Mouse (Mus musculus) liver, adult 2 months (tissue): Measurements from ENCODE around the gene Fbxo30. TPM values are rescaled to one million over a fixed set of nuclear protein-coding genes. Genes with fewer than 3 reads are reported as not detected.
A peak's percentile ranks its signal among the peaks of the same experiment; 100 is the strongest.

Experiments
- DNase-seq: peaks from one replicate; pipeline ENCODE4 v3.0.0-alpha.2; 2011; ENCODE audit warnings: low read depth, low spot score; ENCODE audit errors: extremely low read depth
- H3K27ac ChIP-seq: fragments of 200-500 bp; replicated peaks from 2 replicates; pipeline ENCODE4 v1.5.1; 2012; ENCODE audit warnings: low read depth, mild to moderate bottlenecking, control low read depth, inconsistent platforms, low read length; ENCODE audit not compliant: insufficient read depth
- H3K27me3 ChIP-seq: fragments of 200-500 bp; 2 replicates; pipeline ENCODE4 v1.6.1; 2012; ENCODE audit warnings: mild to moderate bottlenecking, moderate library complexity, low read length, inconsistent platforms; ENCODE audit not compliant: control insufficient read depth, insufficient read depth
- H3K36me3 ChIP-seq: fragments of 200-500 bp; 2 replicates; pipeline ENCODE4 v1.6.1; 2012; ENCODE audit warnings: low read length, inconsistent platforms; ENCODE audit not compliant: control insufficient read depth, insufficient read depth
- H3K4me1 ChIP-seq: fragments of 200-500 bp; 2 replicates; pipeline ENCODE4 v1.6.1; 2011; ENCODE audit warnings: low read length; ENCODE audit not compliant: control insufficient read depth, insufficient read depth
- H3K4me3 ChIP-seq: fragments of 200-500 bp; 2 replicates; pipeline ENCODE4 v1.5.1; 2011; ENCODE audit warnings: low read depth, mild to moderate bottlenecking, control low read depth, low read length, moderate library complexity; ENCODE audit not compliant: insufficient read depth
- H3K79me2 ChIP-seq: fragments of 200-500 bp; 2 replicates; pipeline ENCODE4 v1.6.1; 2012; ENCODE audit warnings: inconsistent platforms, mild to moderate bottlenecking, low read length, moderate library complexity; ENCODE audit not compliant: control insufficient read depth, insufficient read depth
- H3K9ac ChIP-seq: fragments of 200-500 bp; 2 replicates; pipeline ENCODE4 v1.6.1; 2012; ENCODE audit warnings: low read depth, mild to moderate bottlenecking, control low read depth, inconsistent platforms, low read length
- CTCF ChIP-seq: fragments of 200-500 bp; IDR thresholded peaks from 2 replicates; pipeline ENCODE4 v1.5.1; 2011; ENCODE audit warnings: low read depth, low read length, control low read depth
- POLR2A ChIP-seq: fragments of 200-500 bp; IDR thresholded peaks from 2 replicates; pipeline ENCODE4 v1.6.1; 2011; ENCODE audit warnings: low read length, control low read depth; ENCODE audit not compliant: insufficient read depth; ENCODE audit errors: extremely low read depth
- WGBS: fragments of 180-500 bp; shearing (Covaris S2); methylation state at CpG from one replicate; pipeline ENCODE4 v1.1.7; 2018; 5-methylcytosine and 5-hydroxymethylcytosine counted together
- polyA plus RNA-seq: library from polyadenylated mRNA; depleted of rRNA; stranded (reverse); fragments of >200 nt; gene quantifications from 2 replicates; pipeline ENCODE4 v1.2.3, GENCODE M21; 2012; rRNA removed
- total RNA-seq: library from RNA; depleted of rRNA; stranded (reverse); fragments of >200 nt; gene quantifications from 2 replicates; pipeline ENCODE4 v1.2.3, GENCODE M21; 2014; rRNA removed

Fbxo30 gene
- total and polyA plus RNA-seq, 2 experiments: 1.5 to 8.1 TPM

DNA sequence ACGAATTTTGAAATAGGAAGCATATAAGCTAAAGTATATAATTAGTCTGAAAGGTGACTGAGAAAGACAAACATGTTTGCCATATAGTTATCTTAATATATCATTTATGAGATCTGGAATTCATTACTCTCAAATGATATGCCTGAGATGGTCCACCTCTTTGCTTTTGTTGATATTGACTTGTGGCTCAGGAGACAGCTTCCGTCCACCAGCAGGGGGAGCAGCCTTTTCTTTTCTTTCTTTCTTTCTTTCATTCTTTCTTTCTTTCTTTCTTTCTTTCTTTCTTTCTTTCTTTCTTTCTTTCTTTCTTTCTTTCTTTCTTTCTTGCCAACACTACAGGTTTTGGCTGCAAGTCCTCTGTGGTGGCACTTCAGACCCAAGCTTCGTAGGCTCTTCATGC lies 45.4 kb downstream of the Fbxo30 start:
- DNase-seq: no peak

DNA sequence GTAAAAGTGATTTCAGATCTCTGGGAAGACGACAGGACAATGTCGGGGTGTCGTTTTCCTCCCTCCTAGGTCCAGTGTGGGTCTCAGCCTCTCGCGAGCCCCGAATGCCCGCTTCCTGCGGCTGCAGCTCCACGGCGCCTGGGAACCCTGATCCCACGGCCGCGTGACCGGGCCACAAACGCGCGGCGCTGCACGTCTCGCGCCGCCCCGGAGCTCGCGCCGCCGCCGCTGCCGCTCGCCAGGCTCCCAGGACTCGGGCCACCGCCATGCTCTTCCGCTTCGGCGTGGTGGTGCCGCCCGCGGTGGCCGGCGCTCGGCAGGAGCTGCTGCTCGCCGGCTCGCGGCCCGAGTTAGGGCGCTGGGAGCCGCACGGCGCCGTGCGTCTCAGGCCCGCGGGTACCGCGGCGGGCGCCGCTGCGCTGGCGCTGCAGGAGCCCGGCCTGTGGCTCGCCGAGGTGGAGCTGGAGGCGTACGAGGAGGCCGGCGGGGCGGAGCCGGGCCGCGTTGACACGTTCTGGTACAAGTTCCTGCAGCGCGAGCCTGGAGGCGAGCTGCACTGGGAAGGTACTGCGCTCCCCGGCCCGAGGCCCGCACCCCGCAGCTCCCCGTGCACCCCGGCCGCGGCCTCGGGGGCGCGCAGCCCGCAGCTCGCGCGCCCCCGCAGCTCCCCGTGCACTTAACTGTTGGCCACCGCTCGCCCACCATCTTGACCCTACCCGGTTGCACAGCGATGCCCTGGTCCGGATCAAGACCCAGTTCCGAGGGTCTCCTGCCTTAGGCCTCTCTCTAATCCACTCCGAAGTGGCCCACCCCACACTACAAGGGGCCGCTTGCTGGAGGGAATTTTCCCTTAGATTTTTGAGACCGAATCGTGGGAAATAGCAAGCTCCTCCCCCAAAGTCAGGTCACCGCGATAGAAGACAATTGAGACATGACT lies 62.3 kb downstream of the Fbxo30 start, which contains the start of gene Epm2a:
Gene Epm2a, plus strand, starts transcription at position 200 of the 937 bp plus-strand sequence.
- DNase-seq: peak; percentile 79
- Histone ChIP-seq H3K4me3 (peak within 1 kb of the TSS; percentile 99), H3K27ac (peak within 1 kb of the TSS; percentile 88), H3K79me2 (no peaks in the 10 kb centered on the region), H3K4me1 (no peaks in the 10 kb centered on the region; the same call in 1 of the 2 replicates), H3K27me3 (no peaks in the 10 kb centered on the region), H3K36me3 (no peaks in the 10 kb centered on the region), H3K9ac (peak within 1 kb of the TSS; percentile 99)
- TF ChIP-seq POLR2A (peak; percentile 35; the same call in 1 of the 2 replicates), CTCF (no peak)
- WGBS: under 1% methylated on average over 106 of the region's 106 CpGs

More for the DNA sequence above, 45.4 kb downstream of the Fbxo30 start:
- Histone ChIP-seq H3K36me3 (no peaks in the 10 kb centered on the region), H3K4me3 (no peak overlapping the region), H3K9ac (no peak overlapping the region), H3K27me3 (no peaks in the 10 kb centered on the region), H3K27ac (no peak overlapping the region), H3K4me1 (no peaks in the 10 kb centered on the region), H3K79me2 (no peaks in the 10 kb centered on the region)
- 94% methylated on average over 3 of the region's 3 CpGs for WGBS
- no peak for TF ChIP-seq POLR2A
- peak; percentile 44; the same call in 1 of the 2 replicates for TF ChIP-seq CTCF

DNA sequence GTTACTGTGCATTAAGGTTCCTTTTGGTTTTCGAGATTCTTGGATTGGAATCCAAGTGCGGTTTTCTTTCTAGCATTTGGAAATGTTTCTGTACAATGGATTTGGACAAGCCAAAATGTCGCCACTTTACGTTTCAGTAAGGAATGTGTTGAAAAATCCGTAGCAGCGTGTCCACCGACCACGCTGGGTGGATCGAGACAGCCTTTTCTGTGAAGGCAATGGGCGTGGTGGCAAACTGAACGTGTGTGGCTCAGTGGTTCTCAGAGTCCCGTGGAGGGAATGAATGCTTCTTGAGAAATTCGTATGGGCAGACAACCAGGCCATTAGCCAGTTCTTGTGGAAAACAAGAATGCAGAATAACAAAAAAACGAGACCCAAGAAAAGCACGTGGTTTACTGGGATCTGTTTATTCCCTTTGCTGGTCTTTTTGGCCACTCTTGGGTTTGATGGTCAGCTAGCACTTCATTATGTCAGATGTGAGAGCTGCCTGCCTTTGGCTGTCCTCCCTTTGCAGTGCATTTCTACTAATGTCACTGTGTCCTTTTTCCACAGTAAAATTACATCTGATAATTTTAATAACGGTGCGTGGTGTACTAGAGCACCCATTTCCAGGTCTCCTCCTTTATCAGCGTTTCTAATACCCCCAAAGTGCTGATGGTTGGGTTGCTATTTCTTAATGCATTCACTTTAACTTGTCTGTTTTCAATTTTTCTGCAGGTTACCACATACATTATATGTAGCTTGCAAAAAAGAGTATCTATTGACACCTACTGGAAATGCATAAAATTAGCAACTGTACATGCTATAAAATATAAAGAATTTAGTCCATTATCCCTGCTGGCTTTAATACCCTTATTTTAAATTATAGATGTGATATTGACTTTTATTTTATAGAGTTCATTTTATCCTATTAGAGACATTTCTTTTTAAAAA lies 63.7 kb downstream of the Fbxo30 start:
- Histone ChIP-seq H3K4me1 (no peaks in the 10 kb centered on the region; the same call in 1 of the 2 replicates), H3K4me3 (no peak overlapping the region), H3K27me3 (no peaks in the 10 kb centered on the region), H3K79me2 (no peaks in the 10 kb centered on the region), H3K36me3 (no peaks in the 10 kb centered on the region), H3K9ac (no peak overlapping the region), H3K27ac (no peak overlapping the region)
- no peak for DNase-seq
- TF ChIP-seq POLR2A (no peak), CTCF (no peak)
- 90% methylated on average over 18 of the region's 18 CpGs for WGBS

Other genes starting within 250 kb of the Fbxo30 start
- not detected in 2 replicates for gene Grm1, start 199.0 kb upstream of the Fbxo30 start, total RNA-seq
- gene Grm1, start 199.0 kb upstream of the Fbxo30 start, polyA plus RNA-seq: not detected in 2 replicates
- 14.5 and 16.2 TPM in 2 replicates for gene Shprh, start 131.9 kb upstream of the Fbxo30 start, total RNA-seq
- gene Shprh, start 131.9 kb upstream of the Fbxo30 start, polyA plus RNA-seq: 1.4 and 1.8 TPM in 2 replicates
- 6.2 and 6.7 TPM in 2 replicates for gene Epm2a, start 62.1 kb downstream of the Fbxo30 start, total RNA-seq
- gene Epm2a, start 62.1 kb downstream of the Fbxo30 start, polyA plus RNA-seq: 2.9 and 5.6 TPM in 2 replicates